ENCODE assay signal across 8 mouse cellular contexts in the genomic region with DNA sequence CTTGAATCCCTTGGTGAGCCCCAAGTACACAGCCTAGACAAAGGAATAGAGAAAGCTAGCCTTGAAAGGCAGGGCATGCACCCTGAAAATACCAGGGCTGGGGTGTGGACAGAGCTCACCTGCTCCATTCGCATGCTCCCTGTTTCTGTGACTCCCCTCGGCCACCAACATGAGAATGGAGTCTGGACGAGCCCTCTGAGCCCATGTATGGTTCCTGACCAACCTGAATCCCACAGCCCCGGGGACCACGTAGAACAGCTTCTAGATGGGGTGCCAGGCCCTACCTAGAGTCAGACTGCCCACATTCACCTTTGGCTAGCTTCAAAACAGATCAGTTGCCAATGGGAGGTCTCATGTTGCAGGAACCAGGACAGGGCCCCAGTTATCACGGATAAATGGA. TPM values are rescaled to one million over a fixed set of nuclear protein-coding genes. Genes with fewer than 3 reads are reported as not detected.
DNase-seq lines count a peak whose midpoint lies in the region; ATAC-seq lines count a peak whose summit lies in the region.
"Had no signal": no experiment of that assay in that cellular context is flagged by ENCODE, and none has a peak within 500 bp of the region (broad histone marks: within the 10 kb centered on the region; RNA-seq: fewer than 3 reads in every experiment).

No protein-coding gene starts in this region.

- H3K36me3 ChIP-seq in embryonic facial prominence, embryonic 14.5 days (ENCODE audit: control insufficient read depth, insufficient read depth, low read length), result no peaks in the 10 kb centered on the region
- no peaks in the 10 kb centered on the region for H3K36me3 ChIP-seq in hindbrain, embryonic 13.5 days
- no peaks in the 10 kb centered on the region for H3K36me3 ChIP-seq in midbrain, embryonic 15.5 days (replicated peaks)
- H3K36me3 ChIP-seq: G1E had no signal

- peaks cover 29% of the 10 kb centered on the region for H3K4me1 ChIP-seq in embryonic facial prominence, embryonic 14.5 days (ENCODE audit: control insufficient read depth, insufficient read depth, low read length)
- H3K4me1 ChIP-seq in hindbrain, embryonic 13.5 days (replicated peaks), result peaks cover 37% of the 10 kb centered on the region
- peaks cover 26% of the 10 kb centered on the region for H3K4me1 ChIP-seq in midbrain, embryonic 15.5 days

- H3K4me3 ChIP-seq in embryonic facial prominence, embryonic 14.5 days (ENCODE audit: low read depth, low read length), result no peak overlapping the region
- no peak overlapping the region for H3K4me3 ChIP-seq in hindbrain, embryonic 13.5 days
- H3K4me3 ChIP-seq in midbrain, embryonic 15.5 days, result no peak overlapping the region

- ATAC-seq in embryonic facial prominence, embryonic 14.5 days (ENCODE audit: low read depth), result no peak
- ATAC-seq in hindbrain, embryonic 13.5 days (ENCODE audit: low FRiP score), result no peak
- no peak for ATAC-seq in midbrain, embryonic 15.5 days (replicated peaks)
- ATAC-seq in erythroid progenitor cell, adult 5-6 weeks (replicated peaks; ENCODE audit: low FRiP score, poor library complexity, severe bottlenecking), result no peak

- peak overlapping the region; percentile 65; the same call in 1 of the 2 replicates for H3K27ac ChIP-seq in embryonic facial prominence, embryonic 14.5 days (replicated peaks; ENCODE audit: low read depth, low read length)
- peak overlapping the region; percentile 75 for H3K27ac ChIP-seq in hindbrain, embryonic 13.5 days
- H3K27ac ChIP-seq in midbrain, embryonic 15.5 days, result peak overlapping the region; percentile 31; the same call in 1 of the 2 replicates

- no peaks in the 10 kb centered on the region for H3K9me3 ChIP-seq in embryonic facial prominence, embryonic 14.5 days (ENCODE audit: control insufficient read depth, low read length)
- H3K9me3 ChIP-seq in hindbrain, embryonic 13.5 days, result no peaks in the 10 kb centered on the region
- no peaks in the 10 kb centered on the region for H3K9me3 ChIP-seq in midbrain, embryonic 15.5 days

- peak; percentile 12 for DNase-seq in kidney, postnatal 10 days
- no peak for DNase-seq in kidney, postnatal 25 days
- DNase-seq in embryonic facial prominence, embryonic 14.5 days (ENCODE audit: low spot score), result no peak
- DNase-seq in cerebellum, adult 9-11 months, result no peak

- 56% methylated on average over 6 of the region's 6 CpGs for WGBS in embryonic facial prominence, embryonic 14.5 days
- WGBS in hindbrain, embryonic 13.5 days, result 76% methylated on average over 6 of the region's 6 CpGs
- WGBS in midbrain, embryonic 15.5 days, result 73% methylated on average over 6 of the region's 6 CpGs

- no peak overlapping the region for H3K4me2 ChIP-seq in embryonic facial prominence, embryonic 14.5 days (ENCODE audit: low read depth, low read length)
- H3K4me2 ChIP-seq in hindbrain, embryonic 13.5 days, result peak overlapping the region; percentile 65
- peak overlapping the region; percentile 62 for H3K4me2 ChIP-seq in midbrain, embryonic 15.5 days

- no peaks in the 10 kb centered on the region for H3K27me3 ChIP-seq in embryonic facial prominence, embryonic 14.5 days (replicated peaks; ENCODE audit: control insufficient read depth, insufficient read depth, low read length)
- 0 out of 2 replicates have a peak, but pooled peaks cover 3% of the 10 kb centered on the region for H3K27me3 ChIP-seq in hindbrain, embryonic 13.5 days
- no peaks in the 10 kb centered on the region for H3K27me3 ChIP-seq in midbrain, embryonic 15.5 days (replicated peaks)

- H3K9ac ChIP-seq in embryonic facial prominence, embryonic 14.5 days (ENCODE audit: low read depth, low read length), result 0 out of 2 replicates have a peak overlapping the region, but pooled peaks have one; percentile 1
- 0 out of 2 replicates have a peak overlapping the region, but pooled peaks have one; percentile 74 for H3K9ac ChIP-seq in hindbrain, embryonic 13.5 days
- peak overlapping the region; percentile 48; the same call in 1 of the 2 replicates for H3K9ac ChIP-seq in midbrain, embryonic 15.5 days

RNA-seq across cellular contexts. Expression of gene Cbx7, which starts 19.7 kb away (rescaled TPM):
- polyA plus RNA-seq in embryonic facial prominence, embryonic 14.5 days (2014; fragmentation: Nextera tagmentation; extraction: Ambion mirVana), result 1.5 and 1.8 TPM in 2 replicates
- 3.6 and 3.7 TPM in 2 replicates for polyA plus RNA-seq in hindbrain, embryonic 13.5 days (2015; fragmentation: Nextera tagmentation; extraction: Ambion mirVana)
- polyA plus RNA-seq in midbrain, embryonic 15.5 days (2015; fragmentation: Nextera tagmentation; extraction: Ambion mirVana), result 4.7 and 5.8 TPM in 2 replicates
- total RNA-seq in erythroid progenitor cell, adult 5-6 weeks (2015; ENCODE audit: low replicate concordance), result 21.0 and 23.1 TPM in 2 replicates
- 12.1 and 15.4 TPM in 2 replicates for total RNA-seq in erythroid progenitor cell, adult 5-6 weeks (2017; ENCODE audit: low replicate concordance)

RNA-seq across cellular contexts. Expression of gene Apobec3, which starts 59.8 kb away (rescaled TPM):
- polyA plus RNA-seq in embryonic facial prominence, embryonic 14.5 days (2014; fragmentation: Nextera tagmentation; extraction: Ambion mirVana), result 16.1 and 17.3 TPM in 2 replicates
- 4.5 and 4.7 TPM in 2 replicates for polyA plus RNA-seq in hindbrain, embryonic 13.5 days (2015; fragmentation: Nextera tagmentation; extraction: Ambion mirVana)
- 3.5 and 4.0 TPM in 2 replicates for polyA plus RNA-seq in midbrain, embryonic 15.5 days (2015; fragmentation: Nextera tagmentation; extraction: Ambion mirVana)
- total RNA-seq in erythroid progenitor cell, adult 5-6 weeks (2015; ENCODE audit: low replicate concordance), result 229 and 314 TPM in 2 replicates
- total RNA-seq in erythroid progenitor cell, adult 5-6 weeks (2017; ENCODE audit: low replicate concordance), result 185 and 259 TPM in 2 replicates

Comparison
In these comparisons a context has a peak if more than half of its experiments do, and no peak if none do; other contexts are left out.
1. H3K9ac ChIP-seq: peak in every context shown above with its lines; median percentile 74 in hindbrain, embryonic 13.5 days; 48 in midbrain, embryonic 15.5 days; 1 in embryonic facial prominence, embryonic 14.5 days.